Mouse (Mus musculus) liver, embryonic 11.5 days (tissue): ENCODE results near the gene Tpk1. TPM values are rescaled to one million over a fixed set of nuclear protein-coding genes. Genes with fewer than 3 reads are reported as not detected.

Experiments
- ATAC-seq: fragments of 200-750 bp; cut with Nextera tagmentation; replicated peaks from 2 replicates; pipeline ENCODE4 v1.8.0; 2017; ENCODE audit warnings: moderate number of reproducible peaks, mild to moderate bottlenecking, moderate TSS enrichment, moderate library complexity; ENCODE audit not compliant: low FRiP score
- DNase-seq: peaks from one replicate; pipeline ENCODE4 v3.0.0-alpha.2; 2017; ENCODE audit warnings: low spot score
- H3K27ac ChIP-seq: fragments of 300-500 bp; sonication (generic); 2 replicates; pipeline ENCODE4 v1.5.1; 2014; ENCODE audit warnings: mild to moderate bottlenecking, low read depth, low read length, control low read depth
- H3K27me3 ChIP-seq: fragments of 300-500 bp; sonication (generic); replicated peaks from 2 replicates; pipeline ENCODE4 v1.6.1; 2014; ENCODE audit warnings: low read length, mixed read lengths; ENCODE audit not compliant: control insufficient read depth, insufficient read depth
- H3K36me3 ChIP-seq: fragments of 300-500 bp; sonication (generic); 2 replicates; pipeline ENCODE4 v1.6.1; 2014; ENCODE audit warnings: mild to moderate bottlenecking, low read length, moderate library complexity, mixed read lengths; ENCODE audit not compliant: control insufficient read depth, insufficient read depth
- H3K4me1 ChIP-seq: fragments of 300-500 bp; sonication (generic); replicated peaks from 2 replicates; pipeline ENCODE4 v1.6.1; 2014; ENCODE audit warnings: low read length, mixed read lengths; ENCODE audit not compliant: control insufficient read depth, insufficient read depth
- H3K4me2 ChIP-seq: fragments of 300-500 bp; sonication (generic); 2 replicates; pipeline ENCODE4 v1.6.1; 2014; ENCODE audit warnings: mild to moderate bottlenecking, control low read depth, moderate library complexity
- H3K4me3 ChIP-seq: fragments of 300-500 bp; sonication (generic); 2 replicates; pipeline ENCODE4 v1.5.1; 2014; ENCODE audit warnings: low read depth, low read length, control low read depth
- H3K9ac ChIP-seq: fragments of 300-500 bp; sonication (generic); 2 replicates; pipeline ENCODE4 v1.6.1; 2014; ENCODE audit warnings: low read depth, low read length, control low read depth
- H3K9me3 ChIP-seq: fragments of 300-500 bp; sonication (generic); 2 replicates; pipeline ENCODE4 v1.6.1; 2016; ENCODE audit warnings: low read length, inconsistent platforms, mixed read lengths; ENCODE audit not compliant: control insufficient read depth
- WGBS: fragments of 180-500 bp; shearing (Covaris S2); extraction: QIAGEN DNeasy Blood & Tissue Kit; methylation state at CpG from one replicate; pipeline ENCODE4 v1.1.7; 2014; 5-methylcytosine and 5-hydroxymethylcytosine counted together
- polyA plus RNA-seq: library from polyadenylated mRNA; unstranded; fragments of >200 nt; fragmentation: Nextera tagmentation; extraction: Ambion mirVana; gene quantifications from 2 replicates; pipeline ENCODE4 v1.2.1, GENCODE M21; 2014

Tpk1 gene
- polyA plus RNA-seq = 10.0 and 11.9 TPM in 2 replicates

GRCm38 (mm10) chr6:43665677-43666546 lies at the start of gene Tpk1:
Gene Tpk1, minus strand, starts transcription at chr6:43666278.
- H3K27me3 ChIP-seq = no peaks in the 10 kb centered on the region
- WGBS = under 1% methylated on average over 56 of the region's 63 CpGs
- H3K4me3 ChIP-seq = peak within 1 kb of the TSS; percentile 74
- DNase-seq (peak; percentile 90), ATAC-seq (peak; percentile 94)
- H3K4me1 ChIP-seq = no peaks in the 10 kb centered on the region
- H3K27ac ChIP-seq = peak within 1 kb of the TSS; percentile 91
- H3K9ac ChIP-seq = peak within 1 kb of the TSS; percentile 89
- H3K9me3 ChIP-seq = no peaks in the 10 kb centered on the region
- H3K36me3 ChIP-seq = no peaks in the 10 kb centered on the region
- H3K4me2 ChIP-seq = peak within 1 kb of the TSS; percentile 81

DNA sequence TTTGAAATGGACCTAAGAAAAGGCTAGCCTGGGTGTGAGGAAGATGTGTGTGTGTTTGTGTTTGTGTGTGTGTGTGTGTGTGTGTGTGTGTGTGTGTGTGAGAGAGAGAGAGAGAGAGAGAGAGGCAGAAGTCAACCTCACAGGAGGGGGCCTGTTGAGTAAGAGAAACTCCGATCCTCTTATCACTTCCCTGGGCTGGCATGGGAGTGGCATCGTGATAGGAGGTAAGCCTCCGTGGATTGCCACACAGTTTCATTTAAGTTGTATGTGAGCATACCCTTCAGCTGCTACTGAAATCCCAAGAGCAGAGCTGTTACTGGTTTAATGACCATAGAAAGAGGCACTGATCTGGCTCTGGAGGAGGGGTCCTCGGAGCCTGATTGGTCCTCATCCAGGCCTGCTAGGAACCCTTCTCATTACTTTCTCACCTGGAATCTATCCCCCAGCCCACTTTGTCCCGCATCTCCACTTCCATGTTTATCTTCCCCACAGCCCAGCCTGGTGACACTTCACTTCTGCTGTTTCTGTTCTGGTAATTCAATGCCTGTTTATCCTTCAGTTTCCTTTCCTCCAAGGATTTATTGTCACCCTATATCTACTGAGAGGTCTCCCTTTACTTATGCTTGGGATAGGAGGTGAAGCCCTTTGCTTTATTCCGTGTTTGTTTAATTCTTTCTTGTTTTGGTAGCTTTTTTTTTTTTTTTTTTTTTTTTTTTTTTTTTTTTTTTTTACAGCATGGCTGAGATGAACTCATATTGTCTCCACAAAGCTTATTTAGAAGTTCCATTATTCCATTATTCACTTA lies 36.9 kb upstream of the Tpk1 start:
- no peaks in the 10 kb centered on the region for H3K27me3 ChIP-seq
- H3K36me3 ChIP-seq = no peaks in the 10 kb centered on the region
- H3K4me1 ChIP-seq = no peaks in the 10 kb centered on the region
- no peak overlapping the region for H3K9ac ChIP-seq
- DNase-seq (no peak), ATAC-seq (no peak)
- H3K27ac ChIP-seq = no peak overlapping the region
- H3K4me2 ChIP-seq = no peak overlapping the region
- WGBS = 46% methylated on average over 6 of the region's 6 CpGs
- H3K9me3 ChIP-seq = no peaks in the 10 kb centered on the region
- H3K4me3 ChIP-seq = no peak overlapping the region

DNA sequence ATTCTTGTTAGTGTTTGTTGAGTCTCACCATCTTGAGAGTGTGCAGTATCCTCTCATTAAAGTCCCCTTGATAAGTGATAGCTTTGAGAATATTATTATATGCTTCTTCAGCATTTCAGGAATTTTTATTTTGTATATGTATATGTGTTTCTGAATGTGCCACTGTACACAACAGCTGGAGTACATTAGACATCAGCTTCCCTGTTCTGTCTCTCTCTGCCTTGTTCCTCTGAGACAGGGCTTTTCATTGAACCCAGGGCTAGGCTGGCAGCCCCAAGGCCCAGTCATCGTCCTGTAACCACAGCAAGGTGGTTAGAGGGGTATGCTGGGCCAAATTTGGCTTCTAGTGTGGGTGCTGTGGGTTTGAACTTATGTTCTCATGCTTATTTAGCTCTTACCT lies 25.8 kb upstream of the Tpk1 start:
- ATAC-seq (no peak), DNase-seq (no peak)
- no peaks in the 10 kb centered on the region for H3K9me3 ChIP-seq
- no peaks in the 10 kb centered on the region for H3K27me3 ChIP-seq
- no peak overlapping the region for H3K4me3 ChIP-seq
- H3K9ac ChIP-seq = no peak overlapping the region
- no peak overlapping the region for H3K4me2 ChIP-seq
- H3K27ac ChIP-seq = no peak overlapping the region
- H3K36me3 ChIP-seq = no peaks in the 10 kb centered on the region
- no peaks in the 10 kb centered on the region for H3K4me1 ChIP-seq
- WGBS = 57% methylated on average over 1 of the region's 1 CpGs

GRCm38 (mm10) chr6:43685985-43686384 lies 19.9 kb upstream of the Tpk1 start:
- H3K27ac ChIP-seq = no peak overlapping the region

DNA sequence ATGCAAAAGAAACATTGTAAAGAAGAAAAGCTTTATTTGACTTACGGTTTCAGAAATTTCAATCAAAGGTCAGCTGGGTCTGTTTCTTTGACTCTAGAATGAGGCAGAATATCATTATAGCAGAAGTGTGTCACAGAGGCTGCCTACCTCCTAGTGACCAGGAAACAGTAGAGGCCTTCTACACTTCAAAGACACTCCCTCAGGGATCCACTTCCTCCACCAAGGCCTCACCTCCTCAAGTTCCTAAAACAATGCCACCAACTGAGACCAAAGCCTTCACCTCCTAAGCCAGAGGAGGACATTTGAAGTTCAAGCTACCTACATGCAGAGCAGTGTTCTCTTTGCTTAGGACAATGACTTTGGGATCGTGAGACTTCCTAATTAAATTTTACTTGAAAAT lies 16.5 kb upstream of the Tpk1 start:
- no peaks in the 10 kb centered on the region for H3K9me3 ChIP-seq
- H3K36me3 ChIP-seq = no peaks in the 10 kb centered on the region
- no peak overlapping the region for H3K4me3 ChIP-seq
- no peak overlapping the region for H3K9ac ChIP-seq
- H3K4me2 ChIP-seq = no peak overlapping the region
- WGBS = 76% methylated on average over 2 of the region's 2 CpGs
- H3K4me1 ChIP-seq = no peaks in the 10 kb centered on the region
- no peak for DNase-seq
- no peaks in the 10 kb centered on the region for H3K27me3 ChIP-seq
- ATAC-seq = no peak
- H3K27ac ChIP-seq = no peak overlapping the region

More at GRCm38 (mm10) chr6:43685985-43686384, 19.9 kb upstream of the Tpk1 start:
- 44% methylated on average over 2 of the region's 2 CpGs for WGBS
- H3K9ac ChIP-seq = no peak overlapping the region
- no peaks in the 10 kb centered on the region for H3K4me1 ChIP-seq
- ATAC-seq (no peak), DNase-seq (no peak)
- H3K36me3 ChIP-seq = no peaks in the 10 kb centered on the region
- no peak overlapping the region for H3K4me2 ChIP-seq
- H3K27me3 ChIP-seq = no peaks in the 10 kb centered on the region
- no peaks in the 10 kb centered on the region for H3K9me3 ChIP-seq
- no peak overlapping the region for H3K4me3 ChIP-seq

DNA sequence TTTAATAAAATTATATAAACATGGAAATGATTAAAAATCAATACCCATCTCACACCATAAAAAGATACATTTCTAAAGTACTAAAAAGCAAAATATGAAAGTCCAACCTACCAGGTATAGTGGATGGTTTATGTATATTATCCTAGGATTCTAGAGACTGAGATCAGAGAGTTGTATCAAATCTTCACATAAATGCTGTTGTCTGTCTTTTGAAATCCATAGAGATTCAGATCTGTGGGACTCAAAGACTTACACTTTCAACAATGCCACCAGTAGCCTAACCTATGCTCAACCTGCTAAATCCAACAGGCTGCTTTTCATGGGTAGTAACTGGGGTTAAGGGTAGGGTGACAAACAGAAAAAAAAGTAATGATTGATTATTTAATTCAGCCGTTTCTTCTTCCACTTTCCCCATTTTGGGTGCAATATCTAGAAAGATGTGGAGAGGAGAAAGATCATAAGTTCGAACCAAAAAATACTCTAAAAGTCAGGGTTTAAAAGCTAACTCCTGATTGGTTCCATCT lies 12.7 kb upstream of the Tpk1 start:
- Histone ChIP-seq H3K9ac (no peak overlapping the region), H3K4me1 (no peaks in the 10 kb centered on the region), H3K9me3 (no peaks in the 10 kb centered on the region), H3K4me3 (no peak overlapping the region), H3K27me3 (no peaks in the 10 kb centered on the region), H3K4me2 (no peak overlapping the region), H3K27ac (no peak overlapping the region), H3K36me3 (no peaks in the 10 kb centered on the region)
- ATAC-seq = no peak
- 77% methylated on average over 2 of the region's 2 CpGs for WGBS
- no peak for DNase-seq

DNA sequence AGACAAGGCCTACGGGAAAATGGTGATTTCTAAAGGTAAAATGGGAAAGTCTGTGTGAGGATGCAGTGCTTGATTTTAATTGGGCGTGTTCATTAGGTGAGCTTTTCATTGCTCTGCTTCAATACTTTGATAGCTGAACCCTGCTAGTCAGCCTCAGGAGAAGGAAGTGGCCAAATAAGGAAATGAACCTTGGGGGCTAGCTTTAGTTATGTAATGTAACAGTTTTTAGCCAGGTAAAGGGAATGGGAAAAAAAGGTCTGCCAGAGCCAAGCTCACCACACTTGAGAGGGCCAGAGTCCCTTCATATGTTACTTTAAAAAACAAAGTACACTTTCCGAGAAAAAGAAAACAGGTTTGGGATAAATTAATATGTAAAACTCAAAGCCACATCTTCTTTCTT lies 11.5 kb upstream of the Tpk1 start:
- Histone ChIP-seq H3K4me1 (no peaks in the 10 kb centered on the region), H3K27ac (no peak overlapping the region), H3K4me3 (no peak overlapping the region), H3K27me3 (no peaks in the 10 kb centered on the region), H3K4me2 (no peak overlapping the region), H3K36me3 (no peaks in the 10 kb centered on the region), H3K9me3 (no peaks in the 10 kb centered on the region), H3K9ac (no peak overlapping the region)
- ATAC-seq = no peak
- DNase-seq = no peak
- 77% methylated on average over 3 of the region's 3 CpGs for WGBS

- Histone ChIP-seq H3K4me3 (no peak overlapping the region), H3K9ac (no peak overlapping the region), H3K27me3 (no peaks in the 10 kb centered on the region), H3K4me2 (no peak overlapping the region), H3K9me3 (no peaks in the 10 kb centered on the region), H3K36me3 (no peaks in the 10 kb centered on the region), H3K4me1 (no peaks in the 10 kb centered on the region), H3K27ac (no peak overlapping the region)
- WGBS = 59% methylated on average over 3 of the region's 3 CpGs
- DNase-seq (no peak), ATAC-seq (no peak)
These were observed 10.1 kb upstream of the Tpk1 start for GRCm38 (mm10) chr6:43676139-43676538.
